Mouse (Mus musculus) heart, adult 11 months (tissue): ENCODE measurements around the gene Mmp15.

ENCODE experiments used
- DNase-seq: peaks from one replicate; pipeline ENCODE4 v3.0.0; 2022

Mmp15 gene

DNA sequence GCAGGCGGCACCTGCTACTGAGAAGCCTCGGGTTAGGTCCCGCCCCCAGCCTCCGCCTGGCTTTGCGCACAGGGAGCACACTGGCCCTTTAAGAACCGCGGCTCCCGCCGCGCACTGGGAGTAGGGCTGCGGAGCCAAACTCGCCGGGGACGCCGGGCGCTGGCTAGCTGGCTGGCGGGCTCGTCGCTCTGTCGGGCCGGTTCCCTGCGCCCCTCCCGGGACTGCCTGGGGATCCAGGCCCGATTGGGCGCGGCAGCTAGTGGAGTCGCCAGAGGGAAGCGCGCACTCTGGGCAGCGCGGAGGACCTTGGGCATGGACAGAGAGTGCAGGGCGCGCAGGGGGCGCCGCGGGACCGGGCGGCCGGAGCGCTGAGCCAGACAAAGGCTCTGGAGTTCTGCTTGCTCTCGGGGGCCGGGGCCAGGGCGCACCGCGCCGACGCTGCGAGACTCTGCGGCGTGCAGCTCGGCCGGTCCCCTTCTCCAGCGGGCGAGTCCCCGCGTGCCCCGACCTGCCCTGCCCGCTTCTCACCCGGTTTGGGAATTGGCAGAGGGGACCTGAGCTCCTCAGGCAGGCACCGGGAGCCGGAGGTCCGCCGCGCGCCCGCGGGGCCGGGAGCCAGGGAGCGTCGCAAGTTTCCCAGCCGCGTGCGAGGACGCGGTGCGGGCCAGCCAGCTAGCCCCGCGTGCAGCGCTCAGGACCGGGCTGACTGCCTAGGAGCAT is at the start of gene Mmp15:
TSS of gene Mmp15 (plus strand) at position 118 of the 720 bp plus-strand sequence.
- peak; percentile 98 for DNase-seq

DNA sequence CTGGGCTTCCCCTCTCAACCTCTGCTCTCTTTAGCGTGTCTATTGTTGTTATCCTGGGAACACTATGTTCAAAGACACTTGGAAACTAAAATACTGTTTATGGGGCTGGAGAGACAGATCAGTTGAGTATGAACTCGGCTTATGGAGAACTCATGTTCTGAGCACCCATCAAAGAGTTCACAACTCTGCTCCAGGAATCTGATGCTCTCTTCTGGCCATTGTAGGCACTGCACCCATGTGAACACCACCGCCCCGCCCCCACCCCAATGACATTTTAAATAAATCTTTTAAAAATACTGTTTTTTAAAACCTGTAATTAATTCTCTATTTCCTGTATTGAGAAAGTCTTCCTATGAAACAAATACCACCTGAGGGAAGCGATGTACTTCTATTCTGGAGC is 49.7 kb upstream of the Mmp15 start:
- no peak for DNase-seq

DNA sequence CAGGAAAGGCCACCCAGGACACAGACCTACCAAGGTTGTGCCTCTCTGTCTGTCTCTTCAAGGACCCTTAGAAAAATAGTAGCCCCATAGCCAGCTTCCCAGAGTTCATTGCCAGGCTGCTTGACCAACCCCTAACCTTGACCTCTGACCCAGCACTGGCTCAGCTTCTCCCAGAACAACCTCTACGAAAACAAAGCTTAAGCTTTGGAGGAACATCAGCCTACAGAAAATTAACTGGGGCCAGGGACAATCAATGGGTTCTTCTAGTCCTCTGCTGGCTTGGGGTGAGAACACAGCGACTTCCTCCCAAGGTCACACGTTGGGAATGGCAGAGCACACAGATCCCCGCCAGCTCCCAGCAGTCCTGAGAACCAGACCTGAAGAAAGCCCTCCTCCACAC is 46.5 kb upstream of the Mmp15 start:
- no peak for DNase-seq

DNA sequence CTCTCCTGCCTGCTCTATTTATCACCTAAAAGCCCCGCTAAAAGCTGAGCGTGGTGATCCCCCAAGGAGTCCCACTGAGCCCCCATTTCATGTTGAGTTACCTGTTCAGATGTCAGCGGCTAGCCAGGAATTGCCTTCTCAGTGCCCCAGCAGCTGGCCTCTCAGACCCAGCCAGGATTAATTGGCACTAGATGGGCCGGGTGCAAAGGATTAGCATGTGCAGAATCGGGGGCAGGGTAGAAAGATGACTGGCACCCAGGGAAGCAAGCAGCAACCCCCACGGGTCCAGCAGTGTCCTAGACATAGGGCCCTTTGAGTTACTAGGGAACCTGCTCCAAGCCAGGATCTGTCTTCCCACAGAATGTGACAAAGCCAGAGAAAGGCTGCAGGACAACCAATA is 45.6 kb upstream of the Mmp15 start, which contains the start of gene Cngb1:
TSS of gene Cngb1 (minus strand) at position 155 of the 400 bp plus-strand sequence.
- DNase-seq, result no peak

DNA sequence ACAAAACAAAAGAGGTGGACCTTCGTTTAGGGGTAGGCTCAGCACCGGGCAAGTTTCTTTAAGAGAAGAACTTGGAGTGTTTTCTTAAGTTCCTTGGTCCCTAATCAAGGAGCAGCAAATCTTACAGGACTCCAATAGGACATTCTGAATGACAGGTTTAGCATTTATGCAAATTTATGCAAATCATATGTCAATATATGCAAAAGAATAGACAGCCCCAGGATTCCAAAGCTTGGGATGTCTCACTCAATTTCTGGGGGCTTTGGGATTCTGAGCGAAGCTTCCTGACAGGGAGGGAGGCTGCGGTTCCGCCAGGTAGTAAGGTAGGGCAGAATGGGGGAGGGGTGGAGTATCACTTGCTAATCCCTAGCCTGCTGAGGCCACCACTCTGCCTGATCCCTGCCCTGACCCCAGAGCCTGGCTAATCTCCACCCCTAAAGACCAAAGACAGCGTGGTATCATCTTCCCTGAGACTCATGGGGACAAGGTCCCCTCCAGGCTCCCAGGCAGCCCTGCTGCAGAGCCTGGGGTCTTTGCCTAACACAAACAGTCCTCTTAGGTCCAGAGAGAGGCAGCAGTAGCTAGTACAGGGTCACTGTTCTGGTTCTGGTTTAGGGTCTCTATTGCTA is 41.6 kb upstream of the Mmp15 start, which contains the start of gene Tepp:
TSS of gene Tepp (plus strand) at position 225 of the 629 bp plus-strand sequence.
- no peak for DNase-seq

DNA sequence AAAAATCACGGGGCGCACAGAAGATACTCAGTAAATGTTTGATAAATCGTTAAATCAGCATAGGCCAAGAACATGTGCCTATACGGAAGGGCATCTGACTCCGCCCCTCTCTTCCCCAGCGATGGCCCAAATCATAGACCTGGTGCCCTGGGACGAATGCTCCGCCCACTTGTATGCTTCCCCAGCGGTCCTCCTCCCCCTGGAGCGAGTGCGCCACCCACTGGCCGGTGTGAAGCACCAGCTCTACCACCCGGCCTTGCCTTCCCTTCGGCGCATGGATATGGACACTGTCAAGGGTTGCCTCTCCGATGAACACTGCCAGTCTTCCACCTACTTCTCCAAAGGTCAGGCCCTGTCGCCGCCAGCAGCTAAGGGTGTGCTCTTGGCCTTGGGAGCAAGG is 39.2 kb upstream of the Mmp15 start:
- no peak for DNase-seq

DNA sequence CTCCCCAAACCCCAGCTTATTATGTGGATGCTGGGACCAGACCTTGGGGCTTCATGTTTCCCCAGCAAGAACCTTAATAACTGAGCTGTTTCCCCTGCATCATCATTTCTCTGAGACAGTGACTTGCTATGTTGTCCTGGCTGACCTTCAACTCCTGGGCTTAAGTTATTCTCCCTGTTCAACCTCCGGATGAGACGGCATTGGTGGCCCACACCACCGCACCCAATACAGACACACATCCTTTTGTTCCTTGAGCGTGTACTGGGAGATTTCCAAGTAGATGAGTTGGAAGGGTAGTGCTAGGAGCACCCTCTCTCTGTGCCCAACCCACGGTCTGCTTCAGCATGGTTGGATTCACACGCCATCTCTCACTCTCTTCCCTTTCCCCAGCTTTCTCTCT is 38.2 kb upstream of the Mmp15 start:
- DNase-seq, result no peak

DNA sequence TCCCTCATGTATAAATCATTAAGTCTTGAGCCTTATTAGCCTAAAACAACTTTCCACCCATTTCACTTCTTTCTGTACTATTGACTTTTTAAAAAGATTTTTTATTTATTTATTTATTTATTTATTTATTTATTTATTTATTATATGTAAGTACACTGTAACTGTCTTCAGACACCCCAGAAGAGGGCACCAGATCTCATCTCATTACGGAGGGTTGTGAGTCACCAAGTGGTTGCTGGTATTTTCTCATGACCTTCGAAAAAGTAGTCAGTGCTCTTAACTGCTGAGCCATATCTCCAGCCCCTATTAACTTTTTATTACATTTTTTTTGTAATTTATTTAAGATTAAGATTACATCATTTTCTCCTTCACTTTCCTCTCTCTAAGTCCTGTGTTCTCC is 37.4 kb upstream of the Mmp15 start:
- DNase-seq, result no peak

DNA sequence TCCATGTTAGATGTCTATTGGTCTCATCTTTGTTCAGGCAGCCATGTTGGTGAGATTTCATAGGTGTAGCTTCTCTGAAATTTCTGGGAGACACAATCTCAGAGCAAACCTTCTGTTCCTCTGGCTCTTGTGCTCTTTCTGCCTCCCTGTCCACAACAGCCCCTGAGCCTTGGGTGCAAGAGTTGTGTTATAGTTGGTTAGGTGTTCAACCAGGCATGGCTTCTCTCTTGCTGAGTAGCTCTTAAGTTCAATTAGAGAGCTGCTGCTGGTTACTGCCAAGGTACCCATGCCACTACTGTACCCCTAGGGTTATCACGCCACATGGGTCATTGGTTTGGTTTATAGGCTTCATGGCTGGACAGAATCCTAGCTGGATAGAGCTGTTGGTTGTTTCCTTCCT is 36.7 kb upstream of the Mmp15 start:
- DNase-seq, result no peak

DNA sequence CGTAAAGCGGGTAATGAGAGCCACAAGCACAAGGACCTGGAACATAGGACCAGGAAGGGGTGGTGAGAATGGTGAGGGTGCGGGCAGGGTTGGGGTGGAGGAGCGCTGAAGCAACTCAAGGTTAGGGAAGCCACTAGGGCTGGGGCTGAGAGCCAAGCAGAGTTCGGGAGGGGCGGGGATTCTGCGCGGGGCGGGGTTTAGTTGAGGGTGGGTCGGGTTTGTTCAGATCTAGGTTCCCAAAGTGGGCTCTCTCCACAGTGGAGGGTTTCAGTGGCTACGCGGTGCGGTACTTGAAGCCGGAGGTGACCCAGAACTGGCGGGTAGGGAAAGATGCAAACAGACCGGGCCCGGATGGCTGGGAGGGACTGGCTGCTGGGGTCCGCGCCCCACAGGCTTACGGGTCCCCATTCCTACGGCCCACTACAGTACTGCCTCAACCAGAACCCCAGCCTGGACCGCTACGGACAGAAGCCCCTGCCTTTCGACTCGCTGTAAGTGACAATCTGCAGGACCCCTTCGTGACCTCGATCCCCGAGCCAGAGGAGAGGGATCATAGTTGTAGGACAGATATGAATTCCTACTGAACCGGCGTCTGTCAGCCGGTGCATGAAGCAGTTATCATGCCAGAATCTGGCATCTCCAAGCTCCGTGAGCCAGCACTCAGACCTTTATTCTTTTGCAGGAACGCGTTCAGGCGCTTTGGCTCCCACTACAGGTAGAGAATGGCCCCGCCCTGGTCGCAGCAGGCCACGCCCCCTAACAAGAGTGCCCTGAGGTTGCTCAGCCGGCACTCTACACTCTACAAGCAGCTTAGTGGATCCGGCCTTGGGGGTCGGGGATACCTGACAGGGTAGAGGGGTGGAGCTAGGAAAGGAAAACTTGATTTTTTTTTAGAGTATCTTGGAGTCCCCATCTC is 31.6 kb upstream of the Mmp15 start:
- peak; percentile 93 for DNase-seq

DNA sequence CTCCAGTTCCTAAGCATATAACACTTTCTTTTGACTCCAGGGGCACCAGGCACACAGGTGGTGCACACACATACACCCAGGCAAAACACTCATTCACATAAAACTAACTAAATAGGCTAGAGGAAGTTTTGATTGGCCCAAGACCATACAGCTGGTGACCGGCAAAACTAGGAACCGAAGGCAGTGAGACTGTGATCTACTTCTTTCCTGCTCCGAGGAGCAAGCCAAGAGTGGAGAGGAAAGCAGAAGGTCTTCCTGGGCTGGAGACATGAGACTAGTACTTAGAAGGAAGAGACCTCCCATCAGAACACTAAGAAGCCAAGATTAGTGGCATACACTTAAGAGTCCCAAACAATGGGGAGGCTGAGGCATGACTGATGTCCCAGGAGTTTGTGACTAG is 28.9 kb upstream of the Mmp15 start:
- peak; percentile 94 for DNase-seq

DNA sequence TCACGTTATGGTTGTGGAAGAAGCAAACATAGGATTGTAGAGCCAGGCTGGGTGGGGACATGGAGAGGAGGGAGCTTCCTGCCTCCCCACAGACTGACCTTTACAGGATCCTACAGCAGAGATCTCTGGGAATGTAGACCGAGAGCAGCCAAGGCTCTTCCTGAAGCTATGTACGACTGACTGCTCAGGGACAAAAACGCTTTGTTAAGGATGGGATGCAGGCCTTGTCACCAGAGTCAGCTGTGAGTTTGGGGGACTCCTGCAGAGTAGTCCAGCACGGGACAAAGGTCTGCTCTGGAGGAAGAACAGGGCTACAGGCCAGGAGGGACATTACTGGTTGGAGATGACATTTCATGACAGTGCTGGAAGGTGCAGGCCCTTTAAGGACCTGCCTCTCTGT is 27.4 kb upstream of the Mmp15 start:
- DNase-seq, result peak; percentile 88

DNA sequence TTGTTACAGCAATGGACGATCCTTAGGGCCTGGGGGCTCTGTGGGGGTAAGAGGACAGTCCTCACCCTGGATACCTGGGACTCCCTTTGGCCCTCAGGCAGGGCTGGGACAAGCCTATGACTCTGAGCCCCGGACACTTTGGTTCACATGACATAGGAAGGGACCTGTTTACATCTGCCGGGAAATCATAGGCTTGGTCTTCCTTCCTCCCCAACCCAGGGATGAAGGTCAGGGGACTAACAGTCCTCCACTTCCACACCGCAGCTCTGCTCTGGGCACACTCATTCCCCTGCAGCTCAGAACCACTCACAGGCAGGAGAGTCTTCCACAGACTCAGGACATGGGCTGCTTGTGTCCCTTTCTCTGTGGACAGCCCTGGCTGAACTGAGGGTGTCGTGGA is 25.2 kb upstream of the Mmp15 start:
- no peak for DNase-seq

DNA sequence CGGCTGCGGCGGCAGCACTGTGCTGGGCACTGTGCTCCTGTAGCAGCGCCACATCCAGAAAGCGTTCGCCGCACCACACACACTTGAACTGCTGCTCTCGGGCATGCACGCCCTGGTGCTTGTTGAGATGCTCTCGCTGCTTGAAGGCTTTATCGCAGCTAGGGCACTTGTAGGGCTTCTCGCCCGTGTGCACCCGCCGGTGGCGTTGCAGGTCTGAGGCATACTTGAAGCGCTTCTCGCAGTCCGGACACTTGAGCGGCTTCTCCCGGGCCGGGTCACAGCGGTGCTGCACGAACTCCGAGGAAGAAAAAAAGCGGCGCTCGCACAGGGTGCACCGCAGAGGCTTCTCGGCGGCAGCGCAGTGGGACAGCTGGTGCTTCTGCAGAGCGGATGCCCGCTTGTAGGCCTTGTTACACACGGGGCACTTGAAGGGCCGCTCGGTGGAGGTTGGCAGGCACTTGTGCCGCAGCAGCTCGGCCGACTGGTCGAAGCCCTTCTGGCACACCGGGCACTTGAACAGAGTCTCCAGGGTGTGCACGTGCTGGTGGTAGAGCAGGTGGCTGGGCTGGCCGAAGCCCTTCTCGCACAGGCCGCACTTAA is 24.1 kb upstream of the Mmp15 start:
- no peak for DNase-seq

DNA sequence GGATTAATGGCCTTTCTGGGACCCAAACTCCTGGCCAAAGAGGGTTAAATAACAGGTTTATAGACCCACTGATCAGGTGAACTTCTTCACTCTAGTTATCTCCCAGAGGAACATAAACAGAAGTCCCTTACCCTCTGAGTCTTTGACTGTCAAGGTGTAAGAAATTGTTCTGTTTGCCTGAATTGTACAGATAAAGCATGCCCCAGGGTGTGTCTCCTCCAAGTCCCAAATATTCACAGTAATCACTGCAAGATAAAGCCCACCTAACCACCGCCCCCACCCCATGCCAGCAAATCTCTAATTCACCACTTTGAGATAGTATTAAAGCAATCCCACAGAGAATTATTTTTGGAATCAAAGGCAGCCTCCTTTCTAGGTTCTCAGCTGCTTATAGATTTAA is 21.7 kb upstream of the Mmp15 start:
- DNase-seq, result no peak

DNA sequence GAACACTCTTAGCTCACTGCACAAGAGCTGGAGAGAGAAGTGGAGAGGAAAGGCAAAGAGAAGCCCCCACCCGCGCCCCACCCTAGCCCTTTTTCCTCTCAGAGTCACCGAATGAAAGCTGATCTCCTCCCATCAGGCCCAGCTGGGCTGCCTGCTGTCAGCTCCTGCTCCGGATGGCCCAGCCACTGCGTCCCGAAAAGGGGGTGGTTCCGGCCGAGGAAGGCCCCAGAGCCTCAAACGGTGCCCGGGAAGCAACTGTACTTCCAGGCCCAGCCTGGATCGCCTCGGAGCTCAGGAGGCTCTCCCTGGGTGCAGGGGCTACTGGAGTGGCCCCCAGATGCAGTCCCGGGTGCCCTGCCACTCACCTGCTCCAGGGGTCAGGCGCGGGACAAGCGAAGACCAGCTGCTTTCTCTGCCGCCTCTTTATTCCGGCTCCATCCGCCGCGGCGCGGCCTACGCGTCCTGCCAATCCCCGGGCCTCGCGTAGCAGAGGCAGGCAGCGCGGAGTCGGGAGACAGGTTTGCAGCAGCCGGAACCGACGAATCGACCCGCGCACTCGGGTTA is 20.8 kb upstream of the Mmp15 start:
- DNase-seq, result no peak

DNA sequence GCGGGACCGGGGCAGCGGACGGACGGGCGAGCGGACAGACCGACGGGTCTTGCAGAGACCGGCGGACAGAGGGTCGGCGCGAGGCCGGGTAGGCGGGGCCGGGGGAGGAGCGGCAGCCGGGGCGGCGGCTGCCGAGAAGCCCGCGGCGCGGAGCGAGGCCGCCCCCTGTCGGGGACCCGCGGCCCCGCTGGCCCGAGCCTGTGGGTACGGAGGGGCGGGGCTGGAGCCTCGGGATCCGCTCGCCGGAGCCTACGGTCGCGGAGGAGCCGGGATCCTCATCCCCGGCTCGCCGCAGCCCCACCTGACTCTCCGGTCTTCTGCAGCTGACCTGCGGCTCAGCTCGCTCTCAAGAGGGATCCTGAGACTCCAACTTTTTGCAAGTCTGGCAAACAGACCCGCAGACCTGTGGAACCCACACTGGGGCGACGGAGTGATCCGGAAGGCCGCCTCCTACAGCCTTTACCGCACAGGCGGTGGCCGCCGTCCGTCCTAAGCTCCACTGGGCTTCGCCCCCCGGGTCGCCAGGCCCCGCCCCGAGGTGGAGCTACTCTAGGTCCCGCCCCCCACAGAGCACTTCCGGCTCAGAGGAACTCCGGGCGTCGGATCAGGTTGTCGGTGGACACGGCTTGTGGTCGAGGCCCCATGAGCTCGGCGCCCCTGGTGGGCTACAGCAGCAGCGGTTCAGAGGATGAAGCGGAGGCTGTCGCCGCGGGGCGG is 20.2 kb upstream of the Mmp15 start, which contains the start of the genes Zfp319 and Usb1:
TSS of gene Zfp319 (minus strand) at position 231 of the 717 bp plus-strand sequence.
TSS of gene Usb1 (plus strand) at position 565 of the 717 bp plus-strand sequence.
- peak; percentile 99 for DNase-seq

DNA sequence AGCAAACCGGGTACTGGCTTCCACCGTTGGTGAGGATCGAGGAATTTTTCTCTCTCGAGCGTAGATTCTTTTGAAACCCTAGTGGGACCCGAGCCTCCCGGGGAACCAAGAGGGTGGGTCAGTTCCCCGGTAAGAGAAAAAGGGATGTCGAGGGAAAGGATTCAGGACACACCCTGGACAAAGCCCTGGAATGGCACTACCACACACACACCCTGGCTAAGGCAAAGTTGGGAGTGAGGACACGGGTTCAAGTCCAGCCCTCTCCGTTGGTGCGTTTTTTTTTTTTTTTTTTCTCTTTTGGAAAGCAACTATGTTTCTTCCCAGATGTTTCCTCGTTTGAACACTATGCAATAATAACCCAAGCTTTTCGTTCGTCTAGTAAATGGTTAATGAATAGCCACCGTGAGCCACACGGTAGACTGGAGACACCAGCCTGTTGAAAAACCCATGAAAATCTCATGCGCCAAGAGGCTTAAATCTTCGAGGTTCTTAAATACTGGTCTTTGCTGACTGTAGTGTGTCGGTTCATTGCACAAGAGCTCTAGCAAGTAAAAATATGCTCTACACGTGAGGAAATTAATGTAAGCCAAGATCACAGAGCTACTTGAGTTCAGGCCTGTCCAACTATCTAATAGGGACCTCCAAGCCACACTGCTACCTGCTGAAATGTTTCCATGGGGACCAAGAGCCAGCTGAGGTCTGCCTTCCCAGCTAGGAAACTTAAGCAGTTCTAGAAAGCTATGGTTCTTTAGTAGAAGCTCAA is 19.4 kb upstream of the Mmp15 start:
- DNase-seq, result no peak

DNA sequence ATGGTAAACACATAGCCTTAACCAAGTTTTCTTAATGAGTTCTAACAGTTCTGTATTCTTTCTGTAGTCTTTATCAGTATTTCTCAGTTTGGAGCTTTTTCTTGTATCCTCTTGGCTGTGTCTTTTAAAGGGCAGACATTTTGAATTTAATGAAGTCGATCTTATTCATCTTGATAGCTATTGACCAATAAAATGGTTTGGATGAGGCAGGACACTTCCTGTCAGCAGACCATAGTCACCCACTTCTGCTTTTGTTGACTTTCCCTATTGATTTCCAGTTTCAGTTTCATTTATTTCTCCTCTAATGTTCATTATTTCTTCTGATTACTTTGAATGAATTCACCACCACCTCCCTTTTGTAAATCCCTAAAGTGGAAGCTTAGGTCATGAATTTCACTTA is 16.4 kb upstream of the Mmp15 start:
- DNase-seq, result no peak

DNA sequence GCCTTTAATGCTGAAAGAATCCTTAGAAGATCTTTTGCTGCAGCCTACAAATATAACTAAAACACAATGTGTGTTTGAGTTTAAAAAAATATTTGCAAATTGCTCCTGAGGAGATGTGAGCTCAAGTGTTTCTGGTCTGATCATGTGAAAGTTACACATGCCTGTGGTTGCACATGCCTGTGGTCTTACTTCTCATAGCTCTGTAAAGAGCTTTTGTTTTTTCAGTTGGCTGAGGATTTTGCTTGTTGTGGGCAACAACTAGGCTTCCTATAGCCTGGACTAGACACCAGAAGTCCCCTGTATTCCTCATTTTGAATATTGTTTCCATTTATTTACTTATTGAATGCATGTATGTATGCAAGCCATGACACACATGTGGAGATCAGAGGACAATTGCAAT is 15.7 kb upstream of the Mmp15 start:
- no peak for DNase-seq

DNA sequence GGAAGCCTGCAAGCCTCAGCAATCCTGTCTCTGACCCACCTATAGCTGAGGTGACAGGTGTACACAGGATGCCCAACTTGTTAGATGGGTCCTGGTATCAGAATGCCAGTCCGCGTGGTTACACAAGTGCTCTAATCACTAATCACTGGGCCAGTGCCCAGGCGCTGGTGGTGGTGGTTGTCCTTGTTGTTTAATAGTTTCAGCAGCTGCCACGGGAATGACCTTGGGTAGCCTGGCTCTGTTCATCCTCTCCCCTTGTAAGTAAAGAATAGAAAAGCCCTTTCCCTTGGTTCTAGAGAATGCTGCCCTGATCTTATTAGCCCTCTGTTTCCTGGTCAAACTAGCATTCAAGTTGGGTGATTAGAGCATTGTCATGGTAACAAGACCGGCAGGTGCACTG is 10.3 kb upstream of the Mmp15 start:
- peak; percentile 98 for DNase-seq
